Mouse (Mus musculus) testis, adult 2 months (tissue): ENCODE measurements around the gene Adgrf5. TPM values are rescaled to one million over a fixed set of nuclear protein-coding genes. Genes with fewer than 3 reads are reported as not detected.

ENCODE experiments used
- H3K27ac ChIP-seq: fragments of 200-500 bp; 2 replicates; pipeline ENCODE4 v1.5.1; 2012; ENCODE audit warnings: low read depth, low read length; ENCODE audit not compliant: control insufficient read depth, insufficient read depth
- H3K27me3 ChIP-seq: fragments of 200-500 bp; 2 replicates; pipeline ENCODE4 v1.6.1; 2012; ENCODE audit warnings: mild to moderate bottlenecking, low read length, moderate library complexity; ENCODE audit not compliant: control insufficient read depth, insufficient read depth
- H3K36me3 ChIP-seq: fragments of 200-500 bp; 2 replicates; pipeline ENCODE4 v1.6.1; 2012; ENCODE audit warnings: mild to moderate bottlenecking, low read length; ENCODE audit not compliant: control insufficient read depth, insufficient read depth
- H3K4me1 ChIP-seq: fragments of 200-500 bp; 2 replicates; pipeline ENCODE4 v1.6.1; 2012; ENCODE audit warnings: low read length; ENCODE audit not compliant: control insufficient read depth, insufficient read depth
- H3K4me3 ChIP-seq: fragments of 200-500 bp; 2 replicates; pipeline ENCODE4 v1.5.1; 2012; ENCODE audit warnings: low read depth, mild to moderate bottlenecking, low read length, moderate library complexity, mixed read lengths; ENCODE audit not compliant: control insufficient read depth
- CTCF ChIP-seq: fragments of 200-500 bp; IDR thresholded peaks from 2 replicates; pipeline ENCODE4 v1.5.1; 2012; ENCODE audit warnings: low read depth, mild to moderate bottlenecking, inconsistent platforms, low read length, moderate library complexity; ENCODE audit not compliant: control insufficient read depth, insufficient read depth, insufficient replicate concordance
- POLR2A ChIP-seq: fragments of 200-500 bp; IDR thresholded peaks from 2 replicates; pipeline ENCODE4 v1.6.1; 2012; ENCODE audit warnings: low read depth, mild to moderate bottlenecking, inconsistent platforms, low read length, moderate library complexity; ENCODE audit not compliant: control insufficient read depth
- polyA plus RNA-seq: library from polyadenylated mRNA; depleted of rRNA; stranded (reverse); fragments of >200 nt; gene quantifications from 2 replicates; pipeline ENCODE4 v1.2.3, GENCODE M21; 2012

Gene Adgrf5
- polyA plus RNA-seq, 1 experiment: 0.74 TPM

GRCm38 (mm10) chr17:43459737-43460230 lies 99.5 kb downstream of the Adgrf5 start:
- peak overlapping the region; percentile 1; the same call in 1 of the 2 replicates for H3K4me3 ChIP-seq
- H3K27me3 ChIP-seq: no peaks in the 10 kb centered on the region
- H3K4me1 ChIP-seq: peaks cover 13% of the 10 kb centered on the region
- no peak overlapping the region for H3K27ac ChIP-seq
- TF ChIP-seq CTCF (no peak), POLR2A (no peak)
- no peaks in the 10 kb centered on the region for H3K36me3 ChIP-seq

GRCm38 (mm10) chr17:43460245-43461181 lies 100.3 kb downstream of the Adgrf5 start:
- no peak for TF ChIP-seq POLR2A
- TF ChIP-seq CTCF: peak; percentile 91
- H3K36me3 ChIP-seq: no peaks in the 10 kb centered on the region
- H3K27me3 ChIP-seq: no peaks in the 10 kb centered on the region
- H3K27ac ChIP-seq: no peak overlapping the region
- H3K4me3 ChIP-seq: no peak overlapping the region; the same call in 1 of the 2 replicates
- H3K4me1 ChIP-seq: peaks cover 8% of the 10 kb centered on the region

GRCm38 (mm10) chr17:43470039-43470438 lies 109.8 kb downstream of the Adgrf5 start:
- Histone ChIP-seq H3K36me3 (no peaks in the 10 kb centered on the region), H3K27ac (no peak overlapping the region), H3K4me3 (no peak overlapping the region), H3K4me1 (peaks cover 3% of the 10 kb centered on the region; the same call in 1 of the 2 replicates), H3K27me3 (no peaks in the 10 kb centered on the region)
- TF ChIP-seq CTCF: no peak
- TF ChIP-seq POLR2A: no peak

GRCm38 (mm10) chr17:43472558-43472957 lies 112.3 kb downstream of the Adgrf5 start:
- no peak overlapping the region for H3K4me3 ChIP-seq
- H3K27me3 ChIP-seq: no peaks in the 10 kb centered on the region
- H3K4me1 ChIP-seq: peaks cover 3% of the 10 kb centered on the region; the same call in 1 of the 2 replicates
- TF ChIP-seq CTCF (no peak), POLR2A (no peak)
- no peak overlapping the region for H3K27ac ChIP-seq
- H3K36me3 ChIP-seq: no peaks in the 10 kb centered on the region

GRCm38 (mm10) chr17:43474775-43475174 lies 114.5 kb downstream of the Adgrf5 start:
- Histone ChIP-seq H3K4me3 (peak overlapping the region; percentile 37), H3K27me3 (no peaks in the 10 kb centered on the region), H3K4me1 (peaks cover 3% of the 10 kb centered on the region), H3K27ac (peak overlapping the region; percentile 33; the same call in 1 of the 2 replicates), H3K36me3 (no peaks in the 10 kb centered on the region)
- TF ChIP-seq CTCF: no peak
- TF ChIP-seq POLR2A: peak; percentile 75; the same call in 1 of the 2 replicates

GRCm38 (mm10) chr17:43477621-43478020 lies 117.4 kb downstream of the Adgrf5 start:
- no peaks in the 10 kb centered on the region for H3K36me3 ChIP-seq
- no peak overlapping the region for H3K27ac ChIP-seq
- peaks cover 3% of the 10 kb centered on the region for H3K4me1 ChIP-seq
- TF ChIP-seq CTCF: no peak
- no peak for TF ChIP-seq POLR2A
- no peak overlapping the region for H3K4me3 ChIP-seq
- no peaks in the 10 kb centered on the region for H3K27me3 ChIP-seq

- H3K27me3 ChIP-seq: no peaks in the 10 kb centered on the region
These were observed 125.7 kb downstream of the Adgrf5 start for GRCm38 (mm10) chr17:43485982-43486381.

More at GRCm38 (mm10) chr17:43485982-43486381, 125.7 kb downstream of the Adgrf5 start:
- Histone ChIP-seq H3K4me1 (no peaks in the 10 kb centered on the region), H3K4me3 (no peak overlapping the region), H3K27ac (no peak overlapping the region), H3K36me3 (no peaks in the 10 kb centered on the region)
- TF ChIP-seq CTCF: no peak
- TF ChIP-seq POLR2A: no peak
